Mouse (Mus musculus) hindbrain, embryonic 12.5 days (tissue): Measurements from ENCODE around the gene Mau2. TPM values are rescaled to one million over a fixed set of nuclear protein-coding genes. Genes with fewer than 3 reads are reported as not detected.
"Not testable (repeated sequence)": the region's sequence is repeated elsewhere in the genome, so short reads cannot be mapped to it uniquely, and the experiment has no call there.

Experiments used
- ATAC-seq: fragments of 200-750 bp; cut with Nextera tagmentation; 2 replicates; pipeline ENCODE4 v1.8.0; 2017; ENCODE audit warnings: moderate TSS enrichment; ENCODE audit not compliant: low FRiP score
- H3K27ac ChIP-seq: fragments of 300-500 bp; sonication (generic); 2 replicates; pipeline ENCODE4 v1.5.1; 2016; ENCODE audit warnings: mild to moderate bottlenecking
- H3K27me3 ChIP-seq: fragments of 300-500 bp; sonication (generic); 2 replicates; pipeline ENCODE4 v1.6.1; 2016; ENCODE audit warnings: mild to moderate bottlenecking
- H3K36me3 ChIP-seq: fragments of 300-500 bp; sonication (generic); 2 replicates; pipeline ENCODE4 v1.6.1; 2016; ENCODE audit warnings: mild to moderate bottlenecking
- H3K4me1 ChIP-seq: fragments of 300-500 bp; sonication (generic); 2 replicates; pipeline ENCODE4 v1.6.1; 2016
- H3K4me2 ChIP-seq: fragments of 300-500 bp; sonication (generic); replicated peaks from 2 replicates; pipeline ENCODE4 v1.6.1; 2016; ENCODE audit warnings: mild to moderate bottlenecking
- H3K4me3 ChIP-seq: fragments of 300-500 bp; sonication (generic); 2 replicates; pipeline ENCODE4 v1.5.1; 2016; ENCODE audit warnings: mild to moderate bottlenecking
- H3K9ac ChIP-seq: fragments of 300-500 bp; sonication (generic); 2 replicates; pipeline ENCODE4 v1.6.1; 2016; ENCODE audit warnings: mild to moderate bottlenecking, moderate library complexity
- H3K9me3 ChIP-seq: fragments of 300-500 bp; sonication (generic); replicated peaks from 2 replicates; pipeline ENCODE4 v1.6.1; 2016; ENCODE audit warnings: mild to moderate bottlenecking
- WGBS: fragments of 180-500 bp; shearing (Covaris S2); methylation state at CpG from one replicate; pipeline ENCODE4 v1.1.7; 2016; 5-methylcytosine and 5-hydroxymethylcytosine counted together
- polyA plus RNA-seq: library from polyadenylated mRNA; unstranded; fragments of >200 nt; fragmentation: Nextera tagmentation; extraction: Ambion mirVana; gene quantifications from 2 replicates; pipeline ENCODE4 v1.2.1, GENCODE M21; 2016

Mau2 gene
- polyA plus RNA-seq, 1 experiment from 2014 or later, result 73.5 TPM

DNA sequence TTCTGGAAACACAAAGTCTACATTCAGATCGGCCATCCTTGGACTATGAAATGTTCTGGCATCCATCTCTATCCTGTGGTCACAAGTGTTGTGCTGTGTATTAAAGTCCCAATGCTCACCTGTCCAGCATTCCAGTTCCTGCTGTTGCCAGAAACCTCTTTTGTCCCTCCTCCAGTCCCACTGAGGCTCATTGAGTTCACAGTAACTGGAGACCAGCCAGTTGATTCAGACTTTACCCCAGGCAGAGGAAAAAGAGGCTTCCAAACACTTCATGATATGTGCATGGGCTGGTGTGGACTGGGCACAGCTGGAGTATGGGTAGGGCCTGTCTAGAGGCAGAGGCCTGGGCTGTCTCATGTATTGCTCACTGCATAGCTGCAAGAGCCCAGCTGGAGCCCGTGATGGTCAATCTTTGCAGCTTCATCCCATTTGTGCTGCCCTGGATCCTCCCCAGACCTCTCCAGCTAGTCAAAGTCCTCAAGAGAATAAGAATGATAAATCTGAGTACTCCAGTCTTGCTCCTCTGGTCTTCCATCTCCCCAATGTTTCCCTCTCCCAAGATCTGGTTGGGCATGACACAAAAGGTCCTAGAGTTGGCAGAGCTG is 29.4 kb upstream of the Mau2 start:
- Histone ChIP-seq H3K27ac (no peak overlapping the region), H3K27me3 (no peaks in the 10 kb centered on the region), H3K4me1 (peaks cover 6% of the 10 kb centered on the region; the same call in 1 of the 2 replicates), H3K36me3 (peaks cover 53% of the 10 kb centered on the region), H3K9me3 (no peaks in the 10 kb centered on the region), H3K4me2 (no peak overlapping the region), H3K4me3 (no peak overlapping the region), H3K9ac (no peak overlapping the region; the same call in 1 of the 2 replicates)
- WGBS, result 86% methylated on average over 2 of the region's 2 CpGs
- ATAC-seq, result no peak

- ATAC-seq, result no peak
- Histone ChIP-seq H3K9me3 (no peaks in the 10 kb centered on the region), H3K27me3 (no peaks in the 10 kb centered on the region), H3K4me1 (no peaks in the 10 kb centered on the region), H3K4me3 (no peak overlapping the region), H3K4me2 (no peak overlapping the region), H3K9ac (no peak overlapping the region), H3K27ac (no peak overlapping the region), H3K36me3 (peaks cover 88% of the 10 kb centered on the region)
- 87% methylated on average over 1 of the region's 1 CpGs for WGBS
Observed at GRCm38 (mm10) chr8:70057721-70058120, 15.2 kb upstream of the Mau2 start.

- H3K36me3 ChIP-seq, result peaks cover 69% of the 10 kb centered on the region
- not testable (repeated sequence) for H3K4me3 ChIP-seq, H3K9me3 ChIP-seq, H3K4me2 ChIP-seq, ATAC-seq, H3K4me1 ChIP-seq, H3K9ac ChIP-seq, H3K27ac ChIP-seq, H3K27me3 ChIP-seq
- 94% methylated on average over 5 of the region's 5 CpGs for WGBS
Observed at GRCm38 (mm10) chr8:70050434-70050833, 7.9 kb upstream of the Mau2 start.

DNA sequence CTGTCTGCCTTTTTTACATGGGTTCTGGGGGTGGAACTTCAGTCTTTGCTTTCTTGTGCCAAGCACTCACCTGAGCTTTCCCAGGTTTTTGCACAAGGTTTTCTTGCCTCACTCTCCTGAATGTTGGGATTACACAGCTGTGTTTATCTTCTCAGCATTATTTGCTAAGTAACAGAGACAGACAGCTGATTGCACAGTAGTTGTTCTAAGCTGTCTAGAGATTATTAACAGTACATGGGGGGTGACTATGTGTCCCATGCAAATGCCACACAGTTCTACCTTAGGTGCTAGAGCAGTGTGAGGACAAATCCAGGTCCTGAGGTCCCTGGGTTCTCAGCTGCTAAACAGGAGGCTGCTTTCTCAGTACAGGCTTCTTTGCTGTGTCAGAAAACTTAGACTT is 7.1 kb upstream of the Mau2 start:
- Histone ChIP-seq H3K27me3 (no peaks in the 10 kb centered on the region), H3K27ac (no peak overlapping the region), H3K4me3 (no peak overlapping the region), H3K4me1 (peaks cover under 1% of the 10 kb centered on the region; the same call in 1 of the 2 replicates), H3K9ac (no peak overlapping the region), H3K9me3 (no peaks in the 10 kb centered on the region), H3K36me3 (peaks cover 61% of the 10 kb centered on the region), H3K4me2 (no peak overlapping the region)
- ATAC-seq, result no peak

DNA sequence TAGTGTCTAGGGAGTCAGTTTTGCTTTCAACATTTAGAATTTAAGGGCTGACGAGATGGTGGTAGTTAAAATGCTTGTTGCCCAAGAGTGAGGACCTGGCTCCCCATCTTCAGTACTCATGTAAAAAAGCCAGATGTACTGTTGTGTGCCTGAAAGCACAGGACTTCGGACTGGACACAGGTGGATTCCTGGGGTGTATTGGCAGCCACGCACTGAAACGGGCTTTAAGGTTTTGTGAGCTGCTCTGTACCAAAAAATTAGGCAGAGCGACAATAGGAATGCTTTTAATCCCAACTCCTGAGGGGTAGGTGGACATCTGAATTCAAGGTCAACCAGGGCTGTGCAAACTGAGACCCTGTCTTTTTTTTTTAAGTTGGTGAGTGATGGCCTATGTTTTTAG is 1.5 kb upstream of the Mau2 start:
- H3K4me1 ChIP-seq, result peaks cover 39% of the 10 kb centered on the region
- H3K27me3 ChIP-seq, result no peaks in the 10 kb centered on the region
- H3K4me3 ChIP-seq, result peak overlapping the region; percentile 99; the same call in 1 of the 2 replicates
- no peak overlapping the region for H3K27ac ChIP-seq
- 88% methylated on average over 5 of the region's 5 CpGs for WGBS
- H3K36me3 ChIP-seq, result peaks cover 10% of the 10 kb centered on the region
- H3K9me3 ChIP-seq, result no peaks in the 10 kb centered on the region
- no peak for ATAC-seq
- peak overlapping the region; percentile 98 for H3K4me2 ChIP-seq
- no peak overlapping the region for H3K9ac ChIP-seq

GRCm38 (mm10) chr8:70041885-70042546 is 518 bp downstream of the Mau2 start:
- under 1% methylated on average over 47 of the region's 47 CpGs for WGBS
- no peaks in the 10 kb centered on the region for H3K27me3 ChIP-seq
- peaks cover 39% of the 10 kb centered on the region for H3K4me1 ChIP-seq
- H3K27ac ChIP-seq, result peak overlapping the region; percentile 82; the same call in 1 of the 2 replicates
- peak overlapping the region; percentile 98 for H3K4me2 ChIP-seq
- H3K9ac ChIP-seq, result peak overlapping the region; percentile 97
- H3K36me3 ChIP-seq, result no peaks in the 10 kb centered on the region
- peak; percentile 42 for ATAC-seq
- no peaks in the 10 kb centered on the region for H3K9me3 ChIP-seq
- peak overlapping the region; percentile 99 for H3K4me3 ChIP-seq

GRCm38 (mm10) chr8:70037994-70038393 is 4.5 kb downstream of the Mau2 start:
- H3K27me3 ChIP-seq, result no peaks in the 10 kb centered on the region
- peaks cover 13% of the 10 kb centered on the region; the same call in 1 of the 2 replicates for H3K36me3 ChIP-seq
- no peak overlapping the region for H3K9ac ChIP-seq
- peaks cover 24% of the 10 kb centered on the region for H3K4me1 ChIP-seq
- no peak for ATAC-seq
- no peak overlapping the region for H3K27ac ChIP-seq
- 94% methylated on average over 1 of the region's 1 CpGs for WGBS
- no peak overlapping the region for H3K4me3 ChIP-seq
- H3K4me2 ChIP-seq, result no peak overlapping the region
- H3K9me3 ChIP-seq, result no peaks in the 10 kb centered on the region

DNA sequence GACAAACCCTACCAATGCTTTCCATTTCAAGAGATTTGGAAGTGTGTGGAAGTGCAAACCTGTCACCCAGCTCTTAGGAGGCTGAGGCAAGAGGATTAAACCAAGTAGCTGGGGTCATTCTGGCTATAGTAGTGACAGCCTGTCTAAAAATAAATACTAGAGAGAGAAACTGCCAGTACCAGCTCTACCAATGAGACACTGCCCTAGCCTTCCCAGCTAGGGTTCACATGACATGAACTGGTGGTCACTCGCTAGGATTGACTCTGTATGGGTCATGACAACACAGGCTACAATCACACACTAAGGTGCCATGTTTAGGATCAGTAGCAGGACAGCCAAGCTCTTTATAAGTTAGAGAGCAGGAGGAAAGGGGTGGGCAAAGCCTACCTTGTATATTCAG is 12.3 kb downstream of the Mau2 start:
- Histone ChIP-seq H3K9me3 (no peaks in the 10 kb centered on the region), H3K27me3 (no peaks in the 10 kb centered on the region), H3K4me2 (no peak overlapping the region), H3K36me3 (peaks cover 81% of the 10 kb centered on the region), H3K4me1 (no peaks in the 10 kb centered on the region), H3K27ac (no peak overlapping the region), H3K4me3 (no peak overlapping the region), H3K9ac (no peak overlapping the region)
- ATAC-seq, result no peak
- 96% methylated on average over 1 of the region's 1 CpGs for WGBS

GRCm38 (mm10) chr8:70026151-70026550 is 16.4 kb downstream of the Mau2 start:
- Histone ChIP-seq H3K4me2 (no peak overlapping the region), H3K4me3 (no peak overlapping the region), H3K4me1 (no peaks in the 10 kb centered on the region), H3K9ac (no peak overlapping the region), H3K27ac (no peak overlapping the region), H3K9me3 (no peaks in the 10 kb centered on the region), H3K27me3 (no peaks in the 10 kb centered on the region), H3K36me3 (peaks cover 100% of the 10 kb centered on the region)
- 100% methylated on average over 2 of the region's 2 CpGs for WGBS
- no peak for ATAC-seq

DNA sequence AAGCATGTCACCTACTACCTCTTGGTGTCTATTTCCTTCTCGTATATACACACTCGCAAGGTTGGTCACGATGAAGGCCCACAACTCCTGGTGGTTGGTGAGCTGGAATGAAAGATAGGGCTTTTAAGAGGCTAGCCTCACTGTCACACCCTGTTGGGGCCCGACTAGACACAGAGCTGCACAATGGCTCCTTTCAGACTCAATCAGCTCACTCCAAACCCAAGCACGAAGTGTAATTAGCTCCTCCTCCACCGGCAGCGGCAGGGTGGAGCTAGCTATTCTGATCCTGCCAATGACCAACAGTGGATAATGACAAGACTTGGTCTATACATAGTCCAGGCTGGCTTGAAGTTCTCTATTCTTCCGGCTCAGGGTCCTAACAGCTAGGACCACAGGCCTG is 18.9 kb downstream of the Mau2 start:
- Histone ChIP-seq H3K4me3 (no peak overlapping the region), H3K36me3 (peaks cover 100% of the 10 kb centered on the region), H3K27ac (no peak overlapping the region), H3K4me2 (no peak overlapping the region), H3K9ac (no peak overlapping the region), H3K9me3 (no peaks in the 10 kb centered on the region), H3K4me1 (no peaks in the 10 kb centered on the region), H3K27me3 (no peaks in the 10 kb centered on the region)
- 73% methylated on average over 8 of the region's 8 CpGs for WGBS
- ATAC-seq, result no peak

DNA sequence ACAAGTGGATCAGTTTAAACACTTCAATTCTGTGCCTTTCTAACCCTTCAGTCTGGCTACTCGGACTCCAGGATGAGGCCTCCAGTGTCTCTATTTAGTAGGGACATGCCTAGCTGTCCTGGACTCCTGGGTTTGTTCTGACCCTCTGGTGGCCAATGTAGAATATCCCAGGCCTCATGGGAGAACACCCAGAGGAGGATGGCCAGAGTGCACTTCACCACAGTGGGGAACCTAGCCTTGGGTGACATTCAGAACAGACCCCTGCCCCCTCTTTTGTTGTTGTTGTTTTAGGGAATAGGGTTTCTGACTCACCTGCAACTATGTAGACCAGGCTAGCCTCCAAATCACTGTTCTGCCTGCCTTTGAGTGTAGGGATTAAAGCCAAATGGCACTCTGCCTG is 27.5 kb downstream of the Mau2 start:
- no peak overlapping the region for H3K4me2 ChIP-seq

GRCm38 (mm10) chr8:70012763-70013162 is 29.8 kb downstream of the Mau2 start:
- no peak overlapping the region for H3K9ac ChIP-seq
- peak; percentile 32; the same call in 1 of the 2 replicates for ATAC-seq
- H3K36me3 ChIP-seq, result peaks cover 19% of the 10 kb centered on the region
- H3K27ac ChIP-seq, result no peak overlapping the region
- H3K4me1 ChIP-seq, result no peaks in the 10 kb centered on the region
- H3K4me2 ChIP-seq, result no peak overlapping the region
- no peaks in the 10 kb centered on the region for H3K9me3 ChIP-seq
- WGBS, result 90% methylated on average over 1 of the region's 1 CpGs
- H3K27me3 ChIP-seq, result no peaks in the 10 kb centered on the region
- H3K4me3 ChIP-seq, result no peak overlapping the region

More for the DNA sequence above, 27.5 kb downstream of the Mau2 start:
- Histone ChIP-seq H3K4me3 (no peak overlapping the region), H3K9ac (no peak overlapping the region), H3K9me3 (no peaks in the 10 kb centered on the region), H3K36me3 (peaks cover 42% of the 10 kb centered on the region), H3K27ac (no peak overlapping the region), H3K4me1 (no peaks in the 10 kb centered on the region), H3K27me3 (no peaks in the 10 kb centered on the region)
- 0 out of 2 replicates have a peak, but pooled peaks have one; percentile 9 for ATAC-seq
- WGBS, result 76% methylated on average over 1 of the region's 1 CpGs

DNA sequence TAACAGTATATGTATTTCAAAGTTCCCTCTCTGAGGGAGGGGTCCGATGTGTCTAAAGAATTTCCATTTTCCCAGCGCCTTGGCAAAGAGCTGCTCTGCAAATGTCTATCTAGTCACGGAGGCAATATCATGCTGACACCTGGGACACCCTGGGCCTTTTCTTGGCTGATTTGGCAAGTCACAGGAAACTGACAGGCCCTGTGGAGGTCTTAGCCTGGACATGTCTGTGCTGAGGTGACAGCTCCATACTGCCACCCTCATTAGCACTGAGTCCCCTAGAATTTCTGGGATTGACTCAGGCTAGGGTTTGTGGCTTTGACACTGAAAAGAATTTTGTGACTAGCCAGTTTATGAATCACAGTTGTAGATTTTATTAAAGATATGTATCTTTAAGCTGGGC is 30.2 kb downstream of the Mau2 start:
- 80% methylated on average over 3 of the region's 3 CpGs for WGBS
- H3K4me2 ChIP-seq, result no peak overlapping the region
- peaks cover 15% of the 10 kb centered on the region for H3K36me3 ChIP-seq
- H3K9ac ChIP-seq, result no peak overlapping the region
- H3K9me3 ChIP-seq, result no peaks in the 10 kb centered on the region
- no peaks in the 10 kb centered on the region for H3K27me3 ChIP-seq
- no peaks in the 10 kb centered on the region for H3K4me1 ChIP-seq
- ATAC-seq, result no peak
- H3K27ac ChIP-seq, result no peak overlapping the region
- H3K4me3 ChIP-seq, result no peak overlapping the region
